Mouse (Mus musculus) heart, postnatal 0 days (tissue): ENCODE results near the gene Oprl1. TPM values are rescaled to one million over a fixed set of nuclear protein-coding genes. Genes with fewer than 3 reads are reported as not detected.

ENCODE experiments used
- ATAC-seq: fragments of 200-750 bp; cut with Nextera tagmentation; 2 replicates; pipeline ENCODE4 v1.8.0; 2017; ENCODE audit warnings: low read depth, moderate number of reproducible peaks, moderate library complexity; ENCODE audit not compliant: insufficient read depth
- DNase-seq: peaks from one replicate; pipeline ENCODE4 v3.0.0-alpha.2; 2016; ENCODE audit warnings: low spot score
- H3K27ac ChIP-seq: fragments of 300-500 bp; sonication (generic); 2 replicates; pipeline ENCODE4 v1.5.1; 2014; ENCODE audit warnings: low read depth, mild to moderate bottlenecking
- H3K27me3 ChIP-seq: fragments of 300-500 bp; sonication (generic); 2 replicates; pipeline ENCODE4 v1.6.1; 2014; ENCODE audit warnings: low read length, mixed read lengths; ENCODE audit not compliant: control insufficient read depth, insufficient read depth
- H3K36me3 ChIP-seq: fragments of 300-500 bp; sonication (generic); replicated peaks from 2 replicates; pipeline ENCODE4 v1.6.1; 2014; ENCODE audit warnings: low read length, mixed read lengths; ENCODE audit not compliant: control insufficient read depth, insufficient read depth
- H3K4me1 ChIP-seq: fragments of 300-500 bp; sonication (generic); 2 replicates; pipeline ENCODE4 v1.6.1; 2014; ENCODE audit warnings: antibody characterized with exemption; ENCODE audit not compliant: control insufficient read depth, insufficient read depth
- H3K4me2 ChIP-seq: fragments of 300-500 bp; sonication (generic); 2 replicates; pipeline ENCODE4 v1.6.1; 2014; ENCODE audit warnings: low read depth, mild to moderate bottlenecking, low read length, moderate library complexity
- H3K4me3 ChIP-seq: fragments of 300-500 bp; sonication (generic); 2 replicates; pipeline ENCODE4 v1.5.1; 2014; ENCODE audit warnings: low read depth, low read length
- H3K9ac ChIP-seq: fragments of 300-500 bp; sonication (generic); replicated peaks from 2 replicates; pipeline ENCODE4 v1.6.1; 2014; ENCODE audit warnings: low read depth, low read length, mixed read lengths
- H3K9me3 ChIP-seq: fragments of 300-500 bp; sonication (generic); replicated peaks from 2 replicates; pipeline ENCODE4 v1.6.1; 2016; ENCODE audit warnings: low read length; ENCODE audit not compliant: control insufficient read depth
- CTCF ChIP-seq: IDR thresholded peaks from 2 replicates; pipeline ENCODE4 v1.5.1; 2016; ENCODE audit warnings: antibody characterized with exemption, control low read depth, low read depth
- EP300 ChIP-seq: IDR thresholded peaks from 2 replicates; pipeline ENCODE4 v1.6.1; 2016; ENCODE audit warnings: antibody characterized with exemption, low read depth
- WGBS: fragments of 180-500 bp; shearing (Covaris S2); extraction: QIAGEN DNeasy Blood & Tissue Kit; methylation state at CpG from one replicate; pipeline ENCODE4 v1.1.7; 2014; 5-methylcytosine and 5-hydroxymethylcytosine counted together
- polyA plus RNA-seq: library from polyadenylated mRNA; unstranded; fragments of >200 nt; fragmentation: Nextera tagmentation; extraction: Ambion mirVana; gene quantifications from 2 replicates; pipeline ENCODE4 v1.2.1, GENCODE M21; 2015
- total RNA-seq: library from RNA; depleted of rRNA; stranded (reverse); fragments of >200 nt; gene quantifications from 2 replicates; pipeline ENCODE4 v1.2.3, GENCODE M21; 2014; ENCODE audit warnings: low replicate concordance

Oprl1 gene
- total and polyA plus RNA-seq, 2 experiments from 2014 or later, result 0.19 to 8.1 TPM

DNA sequence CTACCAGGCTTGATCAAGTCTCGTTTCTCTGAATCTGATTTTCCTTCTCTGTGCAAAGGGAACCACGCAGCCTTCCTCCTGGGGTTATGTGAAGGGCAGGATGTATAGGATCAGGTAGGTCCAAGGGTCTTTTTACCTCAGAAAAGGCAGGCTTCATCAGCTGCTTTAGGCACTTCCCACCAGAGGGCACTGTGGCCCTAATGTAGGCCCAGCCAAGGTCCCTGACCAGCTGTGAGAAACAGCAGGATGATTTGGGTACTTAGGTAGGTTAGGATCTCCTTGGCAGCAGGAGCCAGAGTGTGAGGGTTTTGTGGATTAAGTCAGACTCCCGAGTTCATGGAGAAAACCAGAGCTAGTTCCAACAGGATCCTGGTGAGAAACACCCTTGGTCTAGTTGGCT lies 7.4 kb downstream of the Oprl1 start:
- no peak overlapping the region for H3K4me3 ChIP-seq
- H3K4me2 ChIP-seq, result no peak overlapping the region
- no peak overlapping the region for H3K27ac ChIP-seq
- no peak for DNase-seq
- H3K4me1 ChIP-seq, result no peaks in the 10 kb centered on the region
- TF ChIP-seq EP300 (no peak), CTCF (peak; percentile 61)
- H3K9ac ChIP-seq, result no peak overlapping the region
- no peaks in the 10 kb centered on the region for H3K36me3 ChIP-seq
- 16% methylated on average over 3 of the region's 3 CpGs for WGBS
- no peaks in the 10 kb centered on the region for H3K9me3 ChIP-seq
- ATAC-seq, result no peak; the same call in 1 of the 2 replicates
- no peaks in the 10 kb centered on the region for H3K27me3 ChIP-seq

GRCm38 (mm10) chr2:181727659-181728262 lies 12.9 kb downstream of the Oprl1 start:
- Histone ChIP-seq H3K9me3 (no peaks in the 10 kb centered on the region), H3K4me1 (no peaks in the 10 kb centered on the region), H3K36me3 (no peaks in the 10 kb centered on the region), H3K27ac (no peak overlapping the region), H3K4me2 (no peak overlapping the region), H3K4me3 (no peak overlapping the region), H3K9ac (no peak overlapping the region), H3K27me3 (no peaks in the 10 kb centered on the region)
- ATAC-seq (no peak), DNase-seq (no peak)
- 45% methylated on average over 9 of the region's 9 CpGs for WGBS
- TF ChIP-seq CTCF, result no peak
- TF ChIP-seq EP300, result no peak

GRCm38 (mm10) chr2:181730051-181730450 lies 15.2 kb downstream of the Oprl1 start:
- no peaks in the 10 kb centered on the region for H3K4me1 ChIP-seq
- H3K36me3 ChIP-seq, result no peaks in the 10 kb centered on the region
- DNase-seq (no peak), ATAC-seq (no peak)
- no peak overlapping the region for H3K4me3 ChIP-seq
- no peaks in the 10 kb centered on the region for H3K9me3 ChIP-seq
- no peak overlapping the region for H3K9ac ChIP-seq
- H3K27ac ChIP-seq, result no peak overlapping the region
- no peaks in the 10 kb centered on the region for H3K27me3 ChIP-seq
- 56% methylated on average over 3 of the region's 3 CpGs for WGBS
- TF ChIP-seq EP300, result no peak
- no peak for TF ChIP-seq CTCF
- H3K4me2 ChIP-seq, result no peak overlapping the region

- no peak overlapping the region for H3K9ac ChIP-seq
- no peaks in the 10 kb centered on the region for H3K9me3 ChIP-seq
- H3K27me3 ChIP-seq, result no peaks in the 10 kb centered on the region
- H3K4me1 ChIP-seq, result no peaks in the 10 kb centered on the region
- TF ChIP-seq EP300, result no peak
- no peak for TF ChIP-seq CTCF
- DNase-seq (no peak), ATAC-seq (no peak)
- H3K4me2 ChIP-seq, result no peak overlapping the region
- H3K36me3 ChIP-seq, result no peaks in the 10 kb centered on the region
- WGBS, result 65% methylated on average over 1 of the region's 1 CpGs
- no peak overlapping the region for H3K4me3 ChIP-seq
- no peak overlapping the region for H3K27ac ChIP-seq
Observed at GRCm38 (mm10) chr2:181752626-181753025, 37.8 kb downstream of the Oprl1 start.

DNA sequence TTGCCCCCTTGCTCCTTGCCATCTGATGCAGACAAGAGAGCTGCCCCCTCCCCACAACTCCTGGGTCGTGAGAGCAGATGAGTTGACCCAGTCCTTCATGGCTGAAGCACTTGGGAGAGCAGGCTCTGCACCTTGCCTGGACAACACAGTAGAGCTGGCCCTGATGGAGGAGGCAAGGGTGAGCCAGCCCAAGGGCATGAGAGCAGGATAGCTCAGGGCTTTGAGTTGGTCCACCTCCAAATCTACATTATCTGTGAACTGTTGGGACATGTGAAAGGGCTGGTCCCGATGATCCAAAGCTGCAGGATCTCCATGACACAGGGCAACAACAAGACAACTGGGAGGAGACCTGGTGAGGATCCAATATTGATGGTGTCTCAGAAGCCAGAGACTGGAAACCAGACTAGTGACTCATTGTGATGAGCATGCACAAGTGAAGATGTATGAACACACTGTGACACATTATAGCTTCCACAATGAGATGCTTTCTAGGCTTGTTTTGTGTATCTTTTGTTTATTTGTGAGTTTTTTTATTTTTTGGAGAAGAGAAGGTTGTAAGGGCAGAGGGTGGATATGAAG lies 43.4 kb downstream of the Oprl1 start:
- 50% methylated on average over 2 of the region's 2 CpGs for WGBS
- H3K36me3 ChIP-seq, result no peaks in the 10 kb centered on the region
- DNase-seq (no peak), ATAC-seq (no peak)
- H3K9me3 ChIP-seq, result no peaks in the 10 kb centered on the region
- H3K4me2 ChIP-seq, result no peak overlapping the region
- H3K4me3 ChIP-seq, result no peak overlapping the region
- H3K9ac ChIP-seq, result no peak overlapping the region
- no peaks in the 10 kb centered on the region for H3K27me3 ChIP-seq
- TF ChIP-seq EP300 (no peak), CTCF (no peak)
- H3K27ac ChIP-seq, result no peak overlapping the region
- no peaks in the 10 kb centered on the region for H3K4me1 ChIP-seq

DNA sequence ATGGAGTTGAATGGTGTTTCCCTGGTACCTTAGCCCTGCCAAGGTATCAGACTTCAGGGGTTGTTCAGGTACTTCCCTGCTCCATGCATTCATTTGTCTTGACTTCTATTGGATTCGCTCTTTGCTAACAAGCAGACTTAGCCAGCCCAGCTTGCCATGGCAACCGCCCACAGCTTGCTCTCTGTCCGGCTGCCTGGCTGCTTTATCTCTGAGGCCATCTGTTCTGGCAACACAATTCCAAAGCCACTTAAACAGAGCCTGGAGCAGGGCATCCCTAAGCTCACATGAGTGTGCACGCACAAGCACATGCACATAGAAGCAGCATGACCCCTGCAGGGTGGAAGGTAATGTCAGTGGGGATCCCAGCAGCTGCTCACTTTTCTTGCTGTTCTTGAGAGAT lies 44.2 kb downstream of the Oprl1 start:
- H3K36me3 ChIP-seq, result no peaks in the 10 kb centered on the region
- no peaks in the 10 kb centered on the region for H3K27me3 ChIP-seq
- DNase-seq, result no peak
- no peak overlapping the region for H3K9ac ChIP-seq
- no peak for TF ChIP-seq CTCF
- ATAC-seq, result no peak
- H3K9me3 ChIP-seq, result no peaks in the 10 kb centered on the region
- no peak overlapping the region for H3K27ac ChIP-seq
- no peak overlapping the region for H3K4me3 ChIP-seq
- H3K4me1 ChIP-seq, result no peaks in the 10 kb centered on the region
- H3K4me2 ChIP-seq, result no peak overlapping the region
- 50% methylated on average over 4 of the region's 4 CpGs for WGBS
